Mouse (Mus musculus) lung, postnatal 4 days (tissue): ENCODE measurements around the gene Ccdc152.
A peak's percentile ranks its signal among the peaks of the same experiment; 100 is the strongest.

Experiments
- DNase-seq, 2 experiments: peaks; one replicate each; pipeline ENCODE4 v3.0.0; 2021

The Ccdc152 gene

GRCm38 (mm10) chr15:3303426-3303825 lies at the start of gene Ccdc152:
TSS of gene Ccdc152 (minus strand) at chr15:3303526.
- DNase-seq, result no peak

- no peak for DNase-seq
These were observed 46.2 kb upstream of the Ccdc152 start for GRCm38 (mm10) chr15:3349306-3350064.

- DNase-seq, result no peak
These were observed 43.4 kb upstream of the Ccdc152 start for GRCm38 (mm10) chr15:3346682-3347081.

- DNase-seq, result no peak
These were observed 41.2 kb upstream of the Ccdc152 start for GRCm38 (mm10) chr15:3344555-3344954.

- peak; percentile 44 to 65 for DNase-seq
These were observed 38.7 kb upstream of the Ccdc152 start for GRCm38 (mm10) chr15:3341806-3342582.

GRCm38 (mm10) chr15:3339847-3340246 lies 36.5 kb upstream of the Ccdc152 start:
- peak; percentile 21 to 29 for DNase-seq

- no peak for DNase-seq
These were observed 29.2 kb upstream of the Ccdc152 start for GRCm38 (mm10) chr15:3332517-3332916.

- no peak for DNase-seq
These were observed 28.5 kb upstream of the Ccdc152 start for GRCm38 (mm10) chr15:3331813-3332212.

GRCm38 (mm10) chr15:3330291-3330690 lies 27.0 kb upstream of the Ccdc152 start:
- DNase-seq, result peak; percentile 17 to 53

GRCm38 (mm10) chr15:3323041-3323440 lies 19.7 kb upstream of the Ccdc152 start:
- no peak for DNase-seq

GRCm38 (mm10) chr15:3319929-3320328 lies 16.6 kb upstream of the Ccdc152 start:
- no peak for DNase-seq

- DNase-seq, result no peak
These were observed 13.3 kb upstream of the Ccdc152 start for GRCm38 (mm10) chr15:3316617-3317016.

GRCm38 (mm10) chr15:3312937-3313336 lies 9.6 kb upstream of the Ccdc152 start:
- peak in 1 of 2 experiments; percentile 12 for DNase-seq

GRCm38 (mm10) chr15:3309856-3310255 lies 6.5 kb upstream of the Ccdc152 start:
- DNase-seq, result no peak

GRCm38 (mm10) chr15:3300361-3301100 lies 2.8 kb downstream of the Ccdc152 start:
- no peak for DNase-seq

GRCm38 (mm10) chr15:3297615-3298014 lies 5.7 kb downstream of the Ccdc152 start:
- DNase-seq, result no peak

GRCm38 (mm10) chr15:3295986-3296385 lies 7.3 kb downstream of the Ccdc152 start:
- no peak for DNase-seq

GRCm38 (mm10) chr15:3293477-3293876 lies 9.8 kb downstream of the Ccdc152 start:
- DNase-seq, result no peak

- DNase-seq, result no peak
These were observed 12.9 kb downstream of the Ccdc152 start for GRCm38 (mm10) chr15:3290435-3290834.

GRCm38 (mm10) chr15:3286032-3286431 lies 17.3 kb downstream of the Ccdc152 start:
- DNase-seq, result no peak

GRCm38 (mm10) chr15:3281737-3282136 lies 21.6 kb downstream of the Ccdc152 start:
- no peak for DNase-seq

- DNase-seq, result no peak
These were observed 22.1 kb downstream of the Ccdc152 start for GRCm38 (mm10) chr15:3281216-3281615.

GRCm38 (mm10) chr15:3279242-3279641 lies 24.1 kb downstream of the Ccdc152 start:
- DNase-seq, result no peak
